Mouse (Mus musculus) macrophage (primary cell): ENCODE measurements around the gene D930048N14Rik. TPM values are rescaled to one million over a fixed set of nuclear protein-coding genes. Genes with fewer than 3 reads are reported as not detected.
"Not testable (repeated sequence)": the region's sequence is repeated elsewhere in the genome, so short reads cannot be mapped to it uniquely, and the experiment has no call there.

Experiments
- H3K27ac ChIP-seq: fragments of 350-480 bp; formaldehyde crosslinking; 2 replicates; pipeline ENCODE4 v1.9.0; 2021
- H3K36me3 ChIP-seq: fragments of 350-480 bp; formaldehyde crosslinking; 2 replicates; pipeline ENCODE4 v1.9.0; 2021; ENCODE audit errors: inconsistent target
- H3K4me3 ChIP-seq: fragments of 350-480 bp; formaldehyde crosslinking; 2 replicates; pipeline ENCODE4 v1.9.0; 2021; ENCODE audit errors: inconsistent target
- H3K79me2 ChIP-seq: fragments of 350-480 bp; formaldehyde crosslinking; 2 replicates; pipeline ENCODE4 v1.9.0; 2021; ENCODE audit errors: inconsistent target
- WGBS: methylation state at CpG from one replicate; pipeline ENCODE4 v1.1.7; 2026; ENCODE audit warnings: inconsistent platforms; ENCODE audit not compliant: missing documents; 5-methylcytosine and 5-hydroxymethylcytosine counted together
- polyA plus RNA-seq: library from polyadenylated mRNA; stranded (reverse); fragments of 250-400 nt; gene quantifications from 3 replicates; pipeline ENCODE4 v1.2.4, GENCODE M21; 2018; ENCODE audit warnings: inconsistent platforms
- total RNA-seq, 78 experiments: library from RNA; depleted of rRNA; stranded (reverse); fragments of 250-400 nt; gene quantifications; 1 replicate in 9 of 78; 2 replicates in 24 of 78; 3 replicates in 43 of 78; 4 replicates in 2 of 78; pipeline ENCODE4 v1.2.4; 2018; ENCODE audit warnings: inconsistent platforms in 56 of 78

The D930048N14Rik gene
- 10 to 100 TPM in 4 of 26 experiments, 1 to 10 TPM in 21, under 1 TPM in 1; 0.81 to 19.0 (median 3.2) TPM for total RNA-seq (2018; cell fraction: chromatin; rRNA removed)
- total RNA-seq (2018; cell fraction: cytosol; rRNA removed): 1 to 10 TPM in 6 of 26 experiments, under 1 TPM in 20; 0.10 to 3.1 (median 0.49) TPM
- total RNA-seq (2018; cell fraction: nucleus; rRNA removed): 10 to 100 TPM in 7 of 26 experiments, 1 to 10 TPM in 19; 1.1 to 37.4 (median 5.8) TPM
- polyA plus RNA-seq: 0.58 to 4.2 TPM (median 2.0 TPM) in 3 replicates

GRCm38 (mm10) chr11:51650691-51651515, at the start of gene D930048N14Rik, which contains the start of gene N4bp3:
Gene D930048N14Rik, plus strand, starts transcription at chr11:51650954.
Gene N4bp3, minus strand, starts transcription at chr11:51650842.
- Histone ChIP-seq H3K27ac (no peak within 1 kb of the TSS), H3K79me2 (peaks cover 29% of the 10 kb centered on the region; the same call in 1 of the 2 replicates), H3K4me3 (peak within 1 kb of the TSS; percentile 46), H3K36me3 (no peaks in the 10 kb centered on the region)
- WGBS: 2% methylated on average over 67 of the region's 70 CpGs

DNA sequence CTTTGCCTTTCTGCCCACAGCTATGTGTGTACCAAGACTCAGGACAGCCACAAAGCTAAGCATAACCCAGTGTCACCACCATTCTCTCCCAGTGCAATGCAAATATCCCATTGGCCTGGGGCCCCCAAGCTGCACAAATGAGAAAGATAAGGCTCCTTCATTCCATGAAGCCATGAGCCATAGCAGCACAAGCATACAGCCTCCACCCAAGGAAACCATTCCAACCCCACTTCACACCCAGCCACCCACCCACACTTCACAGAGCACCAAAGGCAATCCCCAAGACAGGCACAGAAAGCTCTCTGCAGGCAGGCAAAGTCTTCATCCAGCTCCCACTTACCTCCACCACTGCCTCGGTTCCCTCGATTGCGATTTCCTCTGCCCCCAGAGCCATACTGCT, 48.5 kb upstream of the D930048N14Rik start:
- Histone ChIP-seq H3K4me3 (no peak overlapping the region), H3K36me3 (peaks cover 72% of the 10 kb centered on the region), H3K27ac (no peak overlapping the region), H3K79me2 (peaks cover 86% of the 10 kb centered on the region)
- 85% methylated on average over 3 of the region's 3 CpGs for WGBS

DNA sequence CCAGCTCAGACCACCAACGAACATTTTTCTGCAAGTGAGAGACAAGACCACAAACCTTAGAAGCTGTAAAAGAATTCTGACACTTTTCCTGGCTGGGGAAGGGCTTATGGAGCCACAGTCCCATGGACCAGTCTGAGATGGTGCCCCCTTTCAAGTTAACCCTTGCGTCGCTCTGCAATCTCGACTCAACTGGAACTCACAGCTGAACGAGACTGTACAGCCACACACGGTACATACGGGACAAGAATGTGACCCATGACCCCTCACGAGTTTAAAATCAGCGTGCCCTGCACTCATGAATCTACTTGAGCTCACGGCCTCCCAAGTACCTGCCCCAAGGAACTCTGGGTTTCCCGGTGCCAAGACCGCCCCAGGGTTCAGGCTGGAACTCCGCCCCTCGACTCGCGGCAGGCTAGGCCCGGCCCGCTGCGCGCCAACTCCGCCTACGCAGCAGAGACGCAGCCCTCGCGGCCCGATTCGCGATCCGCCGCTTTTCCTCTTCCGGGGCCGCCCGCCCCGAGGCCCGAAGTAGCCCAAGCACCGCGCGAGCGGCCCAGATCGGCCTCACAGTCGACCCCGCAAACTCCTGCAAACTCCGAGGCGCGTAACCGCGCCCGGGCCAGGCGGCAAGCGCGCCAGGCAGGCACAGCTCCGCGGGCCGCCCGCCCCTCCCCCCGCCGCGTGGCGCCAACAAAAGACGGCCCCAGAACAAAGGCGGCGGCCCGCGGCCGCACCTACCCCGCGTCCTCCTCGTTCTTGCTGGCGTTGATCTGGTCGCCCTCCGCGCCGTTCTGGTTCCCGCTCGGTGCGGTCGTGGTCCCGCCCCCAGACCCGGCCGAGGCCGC, 44.9 kb upstream of the D930048N14Rik start:
- Histone ChIP-seq H3K27ac (0 out of 2 replicates have a peak overlapping the region, but pooled peaks have one; percentile 0), H3K36me3 (peaks cover 43% of the 10 kb centered on the region), H3K4me3 (peak overlapping the region; percentile 61), H3K79me2 (peaks cover 50% of the 10 kb centered on the region)
- WGBS: under 1% methylated on average over 77 of the region's 81 CpGs

DNA sequence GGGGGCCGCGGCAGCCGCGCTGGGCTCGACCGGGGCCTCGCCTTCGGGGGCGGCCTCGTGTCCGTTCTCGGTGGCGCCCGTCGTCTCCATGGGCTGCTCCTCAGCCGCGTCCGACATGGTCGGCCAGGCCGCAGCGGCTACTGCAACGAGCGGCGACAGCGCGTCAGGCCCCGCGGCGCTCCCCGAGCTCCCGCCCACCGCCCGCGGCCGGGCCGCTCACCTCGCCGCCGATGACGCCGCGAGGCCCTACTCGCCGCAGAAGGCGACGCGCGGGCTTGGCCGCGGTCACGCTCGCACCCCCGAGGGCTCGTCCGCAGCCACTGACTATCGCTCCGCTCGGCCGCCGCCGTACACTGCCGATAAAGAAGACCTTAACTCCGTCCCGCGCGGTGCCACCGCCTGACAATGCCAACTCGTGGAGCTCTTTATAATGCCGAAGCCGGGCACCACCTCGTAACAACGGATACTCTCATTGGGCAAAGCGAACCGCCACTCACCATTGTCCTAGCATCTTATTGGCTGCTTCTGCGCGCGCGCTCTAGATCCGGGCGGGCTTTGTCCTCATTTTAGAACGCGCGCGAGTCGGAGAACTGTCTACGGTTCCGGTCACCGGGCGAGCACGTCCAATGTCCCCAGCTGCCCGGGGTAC, 44.2 kb upstream of the D930048N14Rik start, which contains the start of gene Hnrnpab:
Hnrnpab (minus strand) TSS at position 401 of the 649 bp plus-strand sequence.
- Histone ChIP-seq H3K4me3 (peak within 1 kb of the TSS; percentile 61), H3K27ac (peak within 1 kb of the TSS; percentile 70), H3K79me2 (peaks cover 43% of the 10 kb centered on the region), H3K36me3 (peaks cover 35% of the 10 kb centered on the region)
- 1% methylated on average over 84 of the region's 91 CpGs for WGBS

DNA sequence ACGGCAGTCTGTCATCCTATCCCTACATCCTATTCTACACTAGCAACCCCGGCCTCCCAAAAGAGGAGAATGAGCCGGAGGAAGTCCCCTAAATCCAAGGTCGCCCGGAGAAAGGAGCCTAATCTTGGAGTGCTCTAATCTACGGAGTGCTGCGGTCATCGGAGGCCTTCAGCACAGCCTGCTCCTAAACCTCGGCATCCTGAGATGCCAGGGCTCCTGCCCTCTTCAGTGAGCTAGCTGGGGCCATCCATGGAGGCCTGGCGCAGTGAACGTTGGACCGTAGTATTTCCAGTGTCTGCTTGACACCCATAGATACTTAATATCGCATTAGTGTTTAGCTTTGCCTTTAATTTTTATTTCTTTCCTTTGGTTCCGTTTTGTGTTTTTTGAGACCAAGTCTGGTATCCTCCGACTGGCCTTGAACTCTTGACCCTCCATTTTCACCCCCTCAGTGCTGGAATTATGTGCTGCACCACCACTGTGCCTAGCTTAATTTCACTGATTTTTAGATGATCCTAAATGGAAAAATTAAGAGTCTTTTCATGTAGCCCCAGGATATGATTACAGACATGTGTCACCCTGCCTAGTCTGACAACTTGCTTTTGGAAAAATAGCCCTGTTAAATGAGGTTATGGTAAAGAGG, 43.5 kb upstream of the D930048N14Rik start:
- peak overlapping the region; percentile 48 for H3K4me3 ChIP-seq
- H3K27ac ChIP-seq: peak overlapping the region; percentile 70
- peaks cover 29% of the 10 kb centered on the region for H3K36me3 ChIP-seq
- WGBS: 14% methylated on average over 15 of the region's 15 CpGs
- peaks cover 36% of the 10 kb centered on the region for H3K79me2 ChIP-seq

DNA sequence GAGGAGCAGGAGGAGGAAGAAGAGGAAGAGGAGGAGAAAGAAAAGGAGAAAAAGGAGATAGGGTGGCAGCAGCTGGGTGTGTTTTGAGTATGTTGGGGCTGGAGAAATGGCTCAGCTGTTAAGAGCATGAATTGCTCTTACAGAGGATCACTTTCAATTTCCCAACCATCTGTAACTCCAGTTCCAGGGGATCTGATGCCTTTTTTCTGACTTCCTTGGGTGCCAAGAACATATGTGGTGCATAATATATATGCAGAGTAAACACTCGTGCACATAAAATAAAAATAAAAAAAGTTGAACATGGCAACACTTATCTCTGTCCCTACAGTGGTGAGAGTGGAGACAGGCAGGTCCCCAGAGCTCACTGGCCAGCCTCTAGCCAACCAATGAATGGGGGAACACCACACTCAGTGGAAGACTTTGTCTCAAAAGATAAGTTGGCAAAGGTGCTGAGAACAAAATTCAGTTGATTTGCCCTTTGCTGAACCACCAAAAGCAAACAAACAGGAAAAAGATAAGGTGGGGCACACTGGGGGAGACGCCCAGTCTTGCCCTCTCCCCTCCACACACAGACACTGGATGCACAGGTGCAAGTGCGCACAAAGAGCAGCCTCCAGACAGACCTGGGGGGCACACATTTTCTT, 41.4 kb upstream of the D930048N14Rik start:
- Histone ChIP-seq H3K79me2 (peaks cover 15% of the 10 kb centered on the region), H3K36me3 (peaks cover 7% of the 10 kb centered on the region), H3K4me3 (no peak overlapping the region), H3K27ac (no peak overlapping the region)
- WGBS: 86% methylated on average over 3 of the region's 3 CpGs

DNA sequence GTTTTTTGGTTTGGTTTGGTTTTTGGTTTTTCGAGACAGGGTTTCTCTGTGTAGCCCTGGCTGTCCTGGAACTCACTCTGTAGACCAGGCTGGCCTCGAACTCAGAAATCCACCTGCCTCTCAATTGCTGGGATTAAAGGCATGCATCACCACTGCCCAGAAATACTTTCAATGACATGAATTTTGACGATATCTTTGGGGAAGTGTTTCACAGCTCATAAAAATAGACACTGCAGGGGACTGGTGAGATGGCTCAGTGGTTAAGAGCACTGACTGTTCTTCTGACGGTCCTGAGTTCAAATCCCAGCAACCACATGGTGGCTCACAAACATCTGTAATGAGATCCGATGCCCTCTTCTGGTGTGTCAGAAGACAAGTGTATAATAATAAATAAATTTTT, 40.8 kb upstream of the D930048N14Rik start:
- 64% methylated on average over 4 of the region's 5 CpGs for WGBS
- H3K4me3 ChIP-seq, H3K36me3 ChIP-seq, H3K79me2 ChIP-seq, H3K27ac ChIP-seq: not testable (repeated sequence)

DNA sequence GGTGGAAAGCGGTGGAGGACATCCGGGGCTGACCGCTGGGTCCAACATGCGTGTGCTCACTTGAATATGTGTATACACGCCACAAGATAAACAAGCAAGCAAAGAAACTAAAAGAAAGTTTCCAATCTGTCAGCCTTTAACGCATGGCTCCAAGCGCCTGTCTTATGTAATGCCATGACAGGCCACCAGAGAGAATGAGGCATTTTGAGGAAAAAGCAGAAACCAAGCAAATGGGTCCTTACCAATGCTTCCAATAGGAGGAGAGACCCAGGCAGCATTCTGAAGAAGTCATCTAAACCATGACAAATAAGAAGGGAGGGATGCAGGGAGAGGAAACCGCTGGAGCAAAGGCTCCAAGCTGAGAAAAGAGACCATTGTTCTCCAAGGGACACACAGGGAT, 36.5 kb upstream of the D930048N14Rik start:
- 92% methylated on average over 8 of the region's 8 CpGs for WGBS
- no peak overlapping the region for H3K4me3 ChIP-seq
- no peaks in the 10 kb centered on the region for H3K79me2 ChIP-seq
- H3K36me3 ChIP-seq: no peaks in the 10 kb centered on the region
- no peak overlapping the region for H3K27ac ChIP-seq

GRCm38 (mm10) chr11:51615129-51615528, 35.6 kb upstream of the D930048N14Rik start:
- H3K4me3 ChIP-seq: peak overlapping the region; percentile 36
- 30% methylated on average over 6 of the region's 7 CpGs for WGBS
- H3K79me2 ChIP-seq: peaks cover 1% of the 10 kb centered on the region
- no peaks in the 10 kb centered on the region for H3K36me3 ChIP-seq
- H3K27ac ChIP-seq: peak overlapping the region; percentile 83

DNA sequence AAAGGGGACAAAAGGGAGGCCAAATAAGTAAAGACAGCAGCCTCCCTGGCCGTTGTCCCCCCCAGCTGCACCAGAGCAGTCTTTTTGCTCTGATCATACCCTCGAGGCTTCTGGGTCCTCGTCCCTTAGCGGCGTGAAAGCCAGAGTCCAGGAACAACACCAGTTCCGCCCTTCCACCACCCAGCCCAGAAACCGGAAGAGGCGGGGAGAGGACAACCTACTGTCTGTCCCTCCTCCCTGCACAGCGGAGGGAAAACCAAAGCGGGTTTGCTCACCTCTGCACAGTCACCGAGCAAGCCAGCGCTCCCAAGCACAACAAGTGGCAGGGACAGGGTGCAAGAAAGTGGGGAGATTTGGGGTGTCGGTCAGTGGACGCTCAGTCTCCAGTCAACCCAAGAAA, 35.2 kb upstream of the D930048N14Rik start:
- 2% methylated on average over 13 of the region's 14 CpGs for WGBS
- Histone ChIP-seq H3K36me3 (no peaks in the 10 kb centered on the region), H3K27ac (peak overlapping the region; percentile 83)

DNA sequence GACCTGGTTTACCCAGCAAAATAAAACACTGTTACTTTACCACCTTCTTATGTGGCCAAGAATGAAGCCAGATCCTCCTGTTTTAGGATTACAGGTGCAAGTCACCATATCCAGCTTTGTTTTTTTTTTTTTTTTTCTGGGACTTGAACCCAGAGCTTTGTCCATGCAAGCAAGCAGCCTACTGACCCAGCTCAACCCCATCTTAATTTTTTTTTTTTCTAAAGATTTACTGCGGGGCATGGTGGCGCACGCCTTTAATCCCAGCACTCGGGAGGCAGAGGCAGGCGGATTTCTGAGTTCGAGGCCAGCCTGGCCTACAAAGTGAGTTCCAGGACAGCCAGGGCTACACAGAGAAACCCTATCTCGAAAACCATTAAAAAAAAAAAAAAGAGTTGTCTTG, 34.6 kb upstream of the D930048N14Rik start:
- Histone ChIP-seq H3K27ac (peak overlapping the region; percentile 83), H3K79me2 (peaks cover 11% of the 10 kb centered on the region)
- no CpG with 5 or more reads among the region's 7 CpGs for WGBS
- not testable (repeated sequence) for H3K36me3 ChIP-seq, H3K4me3 ChIP-seq

More for the DNA sequence above, 35.2 kb upstream of the D930048N14Rik start:
- Histone ChIP-seq H3K4me3 (peak overlapping the region; percentile 36), H3K79me2 (peaks cover 6% of the 10 kb centered on the region)

GRCm38 (mm10) chr11:51617693-51618092, 33.1 kb upstream of the D930048N14Rik start:
- H3K27ac ChIP-seq: no peak overlapping the region
- WGBS: 3% methylated on average over 4 of the region's 4 CpGs
- peaks cover 27% of the 10 kb centered on the region for H3K79me2 ChIP-seq
- no peak overlapping the region for H3K4me3 ChIP-seq
- peaks cover 3% of the 10 kb centered on the region for H3K36me3 ChIP-seq

DNA sequence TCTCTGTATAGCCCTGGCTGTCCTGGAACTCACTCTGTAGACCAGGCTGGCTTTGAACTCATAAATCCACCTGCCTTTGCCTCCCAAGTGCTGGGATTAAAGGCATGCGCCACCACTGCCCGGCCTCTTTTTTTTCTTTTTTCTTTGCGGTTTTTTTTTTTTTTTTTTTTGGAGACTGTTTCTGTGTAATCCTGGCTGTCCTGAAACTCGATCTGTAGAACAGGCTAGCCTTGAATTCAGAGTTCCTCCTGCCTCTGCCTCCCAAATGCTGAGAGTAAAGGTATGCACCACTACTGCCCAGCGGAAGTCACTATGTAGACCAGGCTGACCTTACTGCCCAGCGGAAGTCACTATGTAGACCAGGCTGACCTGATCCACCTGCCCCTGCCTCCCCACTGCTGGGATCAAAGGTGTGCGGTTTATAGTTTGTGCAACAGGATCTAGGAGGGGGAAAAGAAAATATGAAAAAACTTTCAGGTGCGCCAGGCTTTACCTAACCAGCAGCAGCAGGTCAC, 31.8 kb upstream of the D930048N14Rik start:
- Histone ChIP-seq H3K79me2 (peaks cover 27% of the 10 kb centered on the region), H3K36me3 (peaks cover 16% of the 10 kb centered on the region), H3K4me3 (peak overlapping the region; percentile 59), H3K27ac (peak overlapping the region; percentile 54)
- WGBS: 42% methylated on average over 5 of the region's 8 CpGs
